Mouse (Mus musculus) C2C12 (cell line): ENCODE data around the gene Dctn3. TPM values are rescaled to one million over a fixed set of nuclear protein-coding genes. Genes with fewer than 3 reads are reported as not detected.

ENCODE experiments used
- H3K27me3 ChIP-seq: one replicate; pipeline ENCODE4 v1.6.1; 2011; ENCODE audit not compliant: control insufficient read depth, insufficient read depth, insufficient read length
- H3K36me3 ChIP-seq: one replicate; pipeline ENCODE4 v1.6.1; 2011; ENCODE audit not compliant: control insufficient read depth, insufficient read depth
- H3K4me3 ChIP-seq: one replicate; pipeline ENCODE4 v1.5.1; 2011; ENCODE audit warnings: mild to moderate bottlenecking, control low read depth; ENCODE audit not compliant: poor library complexity, insufficient read depth, severe bottlenecking
- H3K79me2 ChIP-seq: one replicate; pipeline ENCODE4 v1.6.1; 2011; ENCODE audit not compliant: control insufficient read depth, insufficient read depth
- H3K79me3 ChIP-seq: one replicate; pipeline ENCODE4 v1.6.1; 2011; ENCODE audit warnings: low read depth, control low read depth
- H3ac ChIP-seq: one replicate; pipeline ENCODE3; 2011; ENCODE audit warnings: low read depth; ENCODE audit not compliant: control insufficient read depth, insufficient read length
- CEBPB ChIP-seq: IDR thresholded peaks from one replicate; pipeline ENCODE4 v1.6.1; 2011; ENCODE audit warnings: low read depth, mild to moderate bottlenecking, control low read depth, moderate library complexity
- CTCF ChIP-seq: IDR thresholded peaks from one replicate; pipeline ENCODE4 v1.5.1; 2011; ENCODE audit not compliant: control insufficient read depth, insufficient read depth, insufficient read length
- FOSL1 ChIP-seq: IDR thresholded peaks from one replicate; pipeline ENCODE4 v1.8.0; 2011; ENCODE audit warnings: mild to moderate bottlenecking, low read length; ENCODE audit not compliant: poor library complexity, insufficient read depth, severe bottlenecking
- MAX ChIP-seq: IDR thresholded peaks from one replicate; pipeline ENCODE4 v1.6.1; 2011; ENCODE audit warnings: mild to moderate bottlenecking, control low read depth
- MYOD1 ChIP-seq: IDR thresholded peaks from one replicate; pipeline ENCODE4 v1.6.1; 2011; ENCODE audit warnings: low read depth; ENCODE audit not compliant: control insufficient read depth, insufficient read length
- MYOG ChIP-seq: IDR thresholded peaks from one replicate; pipeline ENCODE4 v1.6.1; 2011; ENCODE audit not compliant: control insufficient read depth, insufficient read length; ENCODE audit errors: extremely low read depth
- USF1 ChIP-seq: IDR thresholded peaks from one replicate; pipeline ENCODE4 v1.6.1; 2011; ENCODE audit warnings: low read depth, mild to moderate bottlenecking, control low read depth, moderate library complexity
- polyA plus RNA-seq: library from polyadenylated mRNA; unstranded; fragments of >200 nt; fragmentation: generic; extraction: Trizol; gene quantifications from one replicate; pipeline ENCODE4 v1.2.1, GENCODE M21; 2012; ENCODE audit warnings: missing spikeins

Dctn3 gene
- polyA plus RNA-seq, 1 experiment = 106 TPM

- no peak for TF ChIP-seq CEBPB
- peaks cover 14% of the 10 kb centered on the region for H3K36me3 ChIP-seq
- H3K79me3 ChIP-seq = peaks cover 18% of the 10 kb centered on the region
- peak overlapping the region; percentile 74 for H3K4me3 ChIP-seq
- peaks cover 24% of the 10 kb centered on the region for H3K79me2 ChIP-seq
- H3ac ChIP-seq = peak overlapping the region; percentile 60
- H3K27me3 ChIP-seq = no peaks in the 10 kb centered on the region
These were observed 18.2 kb upstream of the Dctn3 start for GRCm38 (mm10) chr4:41741158-41741560.

GRCm38 (mm10) chr4:41740380-41741157 lies 17.6 kb upstream of the Dctn3 start:
- Histone ChIP-seq H3K27me3 (no peaks in the 10 kb centered on the region), H3K79me2 (peaks cover 24% of the 10 kb centered on the region), H3K36me3 (peaks cover 14% of the 10 kb centered on the region), H3K79me3 (peaks cover 18% of the 10 kb centered on the region), H3K4me3 (peak overlapping the region; percentile 74), H3ac (peak overlapping the region; percentile 60)
- TF ChIP-seq FOSL1 (no peak), CEBPB (no peak), USF1 (peak; percentile 5)

GRCm38 (mm10) chr4:41739260-41739659 lies 16.3 kb upstream of the Dctn3 start:
- H3K36me3 ChIP-seq = peaks cover 14% of the 10 kb centered on the region
- H3K79me3 ChIP-seq = peaks cover 18% of the 10 kb centered on the region
- no peak overlapping the region for H3K4me3 ChIP-seq
- peaks cover 24% of the 10 kb centered on the region for H3K79me2 ChIP-seq
- H3K27me3 ChIP-seq = no peaks in the 10 kb centered on the region
- H3ac ChIP-seq = no peak overlapping the region
- TF ChIP-seq CTCF = no peak
- no peak for TF ChIP-seq MYOG
- TF ChIP-seq CEBPB = no peak
- TF ChIP-seq MYOD1 = no peak
- no peak for TF ChIP-seq FOSL1
- TF ChIP-seq USF1 = no peak
- TF ChIP-seq MAX = no peak

DNA sequence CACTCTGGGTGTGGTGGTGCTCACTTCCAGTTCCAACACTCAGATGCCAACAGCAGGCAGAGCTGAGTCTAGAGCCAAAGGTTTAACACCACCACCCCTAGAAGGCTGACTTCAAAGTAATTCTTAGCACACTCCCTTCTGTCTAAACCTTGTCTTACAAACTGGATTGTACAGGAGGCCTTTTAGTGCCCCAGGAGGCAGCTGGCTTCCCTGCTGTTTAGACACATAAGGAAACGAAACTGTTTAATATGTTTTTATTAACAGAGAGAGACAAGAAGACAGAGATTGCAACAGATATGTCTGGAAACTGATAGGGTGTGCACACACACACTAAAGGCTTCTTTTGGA lies 15.3 kb upstream of the Dctn3 start:
- Histone ChIP-seq H3K4me3 (no peak overlapping the region), H3ac (peak overlapping the region; percentile 19), H3K27me3 (peaks cover 2% of the 10 kb centered on the region), H3K79me3 (peaks cover 18% of the 10 kb centered on the region), H3K79me2 (peaks cover 24% of the 10 kb centered on the region), H3K36me3 (peaks cover 14% of the 10 kb centered on the region)
- TF ChIP-seq CEBPB = no peak
- TF ChIP-seq MYOG = no peak
- no peak for TF ChIP-seq MAX

- TF ChIP-seq MAX (no peak), CTCF (peak; percentile 71), MYOG (no peak), MYOD1 (no peak), CEBPB (no peak), FOSL1 (no peak), USF1 (no peak)
- Histone ChIP-seq H3K4me3 (no peak overlapping the region), H3K36me3 (peaks cover 14% of the 10 kb centered on the region), H3ac (no peak overlapping the region), H3K79me2 (peaks cover 24% of the 10 kb centered on the region), H3K27me3 (peaks cover 7% of the 10 kb centered on the region), H3K79me3 (peaks cover 18% of the 10 kb centered on the region)
These were observed 14.8 kb upstream of the Dctn3 start for GRCm38 (mm10) chr4:41737602-41738255.

- H3K27me3 ChIP-seq = peaks cover 58% of the 10 kb centered on the region
- TF ChIP-seq MAX = no peak
- no peak for TF ChIP-seq CEBPB
- no peak for TF ChIP-seq MYOG
- TF ChIP-seq MYOD1 = no peak
- no peak for TF ChIP-seq FOSL1
- no peak for TF ChIP-seq CTCF
- no peak for TF ChIP-seq USF1
- peak within 1 kb of the TSS; percentile 54 for H3ac ChIP-seq
- no peak within 1 kb of the TSS for H3K4me3 ChIP-seq
- H3K79me2 ChIP-seq = no peaks in the 10 kb centered on the region
- no peaks in the 10 kb centered on the region for H3K79me3 ChIP-seq
- no peaks in the 10 kb centered on the region for H3K36me3 ChIP-seq
These were observed 8.2 kb upstream of the Dctn3 start, which contains the start of gene Arid3c for GRCm38 (mm10) chr4:41731052-41731765. Gene Arid3c, minus strand, starts transcription at chr4:41731142.
